ENCODE assay signal across 20 mouse cellular contexts in the genomic region with DNA sequence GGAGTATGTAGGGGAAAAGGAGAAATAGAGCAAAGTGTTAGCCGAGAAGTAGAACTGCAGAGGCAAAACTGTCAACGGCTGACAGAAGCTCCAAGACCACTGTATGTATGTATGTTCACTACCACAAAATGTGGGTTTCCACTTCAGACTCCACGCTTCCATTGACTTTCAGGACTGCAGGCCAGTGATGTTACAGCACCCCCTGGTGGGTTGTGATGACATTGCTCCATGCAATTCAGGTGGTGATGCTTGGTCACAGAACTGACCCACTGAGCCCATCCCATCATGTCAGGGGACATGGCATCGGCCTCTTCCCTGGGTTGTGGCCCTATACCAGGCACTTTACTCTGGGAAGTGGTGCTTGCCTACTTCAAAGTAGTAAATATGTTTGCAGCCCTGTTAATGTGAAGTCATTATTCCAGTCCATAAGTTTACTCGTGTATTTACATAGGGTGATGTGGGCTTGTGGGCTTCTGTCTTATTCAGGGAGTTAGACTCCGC.
A peak's percentile ranks its signal among the peaks of the same experiment; 100 is the strongest.
DNase-seq lines count a peak whose midpoint lies in the region; ATAC-seq and TF ChIP-seq lines count a peak whose summit lies in the region.
"Had no signal": no experiment of that assay in that cellular context is flagged by ENCODE, and none has a peak within 500 bp of the region (broad histone marks: within the 10 kb centered on the region; RNA-seq: fewer than 3 reads in every experiment).

No protein-coding gene starts in this region.

- no peaks in the 10 kb centered on the region for H3K27me3 ChIP-seq in cerebellum, adult 2 months (ENCODE audit: control insufficient read depth, insufficient read depth, low read length)
- H3K27me3 ChIP-seq in hindbrain, postnatal 0 days (ENCODE audit: insufficient read depth, low read length) = no peaks in the 10 kb centered on the region
- H3K27me3 ChIP-seq in hindbrain, embryonic 13.5 days = no peaks in the 10 kb centered on the region
- H3K27me3 ChIP-seq: embryonic facial prominence, embryonic 12.5 days; forebrain, embryonic 15.5 days; kidney, embryonic 15.5 days; lung, embryonic 15.5 days; megakaryocyte, embryonic 14.5 days; neural tube, embryonic 13.5 days had no signal

- H3K4me3 ChIP-seq in cerebellum, adult 2 months (replicated peaks; ENCODE audit: insufficient read depth, low read depth, low read length) = no peak overlapping the region
- H3K4me3 ChIP-seq in hindbrain, postnatal 0 days (ENCODE audit: low read length) = no peak overlapping the region
- H3K4me3 ChIP-seq in hindbrain, embryonic 13.5 days = no peak overlapping the region
- H3K4me3 ChIP-seq in lung, adult 2 months (replicated peaks; ENCODE audit: extremely low read depth, low read depth, low read length) = no peak overlapping the region
- H3K4me3 ChIP-seq: embryonic facial prominence, embryonic 12.5 days; forebrain, embryonic 15.5 days; kidney, embryonic 15.5 days; lung, embryonic 15.5 days; megakaryocyte, embryonic 14.5 days; neural tube, embryonic 13.5 days had no signal

- no peaks in the 10 kb centered on the region for H3K4me1 ChIP-seq in cerebellum, adult 2 months (ENCODE audit: control insufficient read depth, insufficient read depth, low read length)
- no peaks in the 10 kb centered on the region for H3K4me1 ChIP-seq in hindbrain, postnatal 0 days (ENCODE audit: insufficient read depth, low read length)
- no peaks in the 10 kb centered on the region for H3K4me1 ChIP-seq in hindbrain, embryonic 13.5 days (replicated peaks)
- H3K4me1 ChIP-seq in lung, adult 2 months (ENCODE audit: control insufficient read depth, insufficient read depth, low read length) = no peaks in the 10 kb centered on the region
- H3K4me1 ChIP-seq: embryonic facial prominence, embryonic 12.5 days; forebrain, embryonic 15.5 days; kidney, embryonic 15.5 days; lung, embryonic 15.5 days; neural tube, embryonic 13.5 days had no signal

- TF ChIP-seq POLR2A in cerebellum, adult 2 months (IDR thresholded peaks at IDR 0.05; ENCODE audit: borderline replicate concordance, insufficient read depth, low read length) = no peak
- TF ChIP-seq POLR2A in lung, adult 2 months (IDR thresholded peaks at IDR 0.05; ENCODE audit: borderline replicate concordance, extremely low read depth, low read depth, low read length) = no peak

- no peaks in the 10 kb centered on the region for H3K9me3 ChIP-seq in hindbrain, postnatal 0 days (ENCODE audit: low read length)
- no peaks in the 10 kb centered on the region for H3K9me3 ChIP-seq in hindbrain, embryonic 13.5 days
- H3K9me3 ChIP-seq: embryonic facial prominence, embryonic 12.5 days; forebrain, embryonic 15.5 days; kidney, embryonic 15.5 days; lung, embryonic 15.5 days; neural tube, embryonic 13.5 days had no signal

- TF ChIP-seq CTCF in cerebellum, adult 2 months (IDR thresholded peaks at IDR 0.05; ENCODE audit: borderline replicate concordance, insufficient read depth, low read depth, low read length) = peak; percentile 51; the same call in 1 of the 2 replicates
- peak; percentile 54 for TF ChIP-seq CTCF in hindbrain, postnatal 0 days (IDR thresholded peaks at IDR 0.05; ENCODE audit: low read depth)
- TF ChIP-seq CTCF in lung, adult 2 months (IDR thresholded peaks at IDR 0.05; ENCODE audit: insufficient read depth, low read length) = peak; percentile 28; the same call in 1 of the 2 replicates

- no peaks in the 10 kb centered on the region for H3K36me3 ChIP-seq in hindbrain, postnatal 0 days (ENCODE audit: insufficient read depth, low read length)
- H3K36me3 ChIP-seq in hindbrain, embryonic 13.5 days = no peaks in the 10 kb centered on the region
- H3K36me3 ChIP-seq: embryonic facial prominence, embryonic 12.5 days; forebrain, embryonic 15.5 days; kidney, embryonic 15.5 days; lung, embryonic 15.5 days; neural tube, embryonic 13.5 days had no signal

- no peak for DNase-seq in cerebellum, adult 2 months
- no peak for DNase-seq in cerebellum, postnatal 36 days
- DNase-seq in hindbrain, postnatal 0 days (ENCODE audit: low spot score) = no peak
- DNase-seq in lung, adult 2 months = no peak
- DNase-seq in lung, adult 18-20 months = no peak
- DNase-seq: adrenal gland, adult 2 months; cerebellum, adult 11 months; cerebellum, postnatal 25 days; right cerebral cortex, postnatal 25 days had no signal

- H3K4me2 ChIP-seq in hindbrain, postnatal 0 days (ENCODE audit: low read depth, low read length) = no peak overlapping the region
- H3K4me2 ChIP-seq in hindbrain, embryonic 13.5 days = no peak overlapping the region
- H3K4me2 ChIP-seq: embryonic facial prominence, embryonic 12.5 days; forebrain, embryonic 15.5 days; heart, embryonic 11.5 days; kidney, embryonic 15.5 days; lung, embryonic 15.5 days; neural tube, embryonic 13.5 days had no signal

- 96% methylated on average over 6 of the region's 6 CpGs for WGBS in cerebellum, adult 2 months
- 93% methylated on average over 6 of the region's 6 CpGs for WGBS in hindbrain, postnatal 0 days
- WGBS in hindbrain, embryonic 13.5 days = 94% methylated on average over 6 of the region's 6 CpGs
- WGBS in lung, adult 2 months = 87% methylated on average over 6 of the region's 6 CpGs

- no peak for ATAC-seq in hindbrain, postnatal 0 days
- ATAC-seq in hindbrain, embryonic 13.5 days (ENCODE audit: low FRiP score) = no peak
- ATAC-seq in megakaryocyte-erythroid progenitor cell, adult 5-6 weeks (replicated peaks; ENCODE audit: low FRiP score, low TSS enrichment, poor library complexity, severe bottlenecking) = peak; percentile 52; the same call in 1 of the 2 replicates
- no peak for ATAC-seq in monocyte, adult 5-6 weeks (replicated peaks; ENCODE audit: insufficient number of reproducible peaks, low FRiP score, low TSS enrichment, poor library complexity, severe bottlenecking)
- ATAC-seq: CD4-positive, CD25-positive, alpha-beta regulatory T cell, adult 4 months; forebrain, embryonic 15.5 days had no signal

- H3K9ac ChIP-seq in hindbrain, postnatal 0 days (replicated peaks; ENCODE audit: low read length) = no peak overlapping the region
- H3K9ac ChIP-seq in hindbrain, embryonic 13.5 days = no peak overlapping the region
- H3K9ac ChIP-seq: embryonic facial prominence, embryonic 12.5 days; forebrain, embryonic 15.5 days; kidney, embryonic 15.5 days; lung, embryonic 15.5 days; neural tube, embryonic 13.5 days had no signal

- H3K27ac ChIP-seq in cerebellum, adult 2 months (ENCODE audit: insufficient read depth, low read length) = no peak overlapping the region
- H3K27ac ChIP-seq in hindbrain, postnatal 0 days = no peak overlapping the region
- no peak overlapping the region for H3K27ac ChIP-seq in hindbrain, embryonic 13.5 days
- H3K27ac ChIP-seq: embryonic facial prominence, embryonic 12.5 days; forebrain, embryonic 15.5 days; kidney, embryonic 15.5 days; lung, embryonic 15.5 days; neural tube, embryonic 13.5 days had no signal
